Mouse (Mus musculus) limb, embryonic 15.5 days (tissue): ENCODE measurements around the gene Uqcc2. TPM values are rescaled to one million over a fixed set of nuclear protein-coding genes. Genes with fewer than 3 reads are reported as not detected.

Experiments
- ATAC-seq: fragments of 200-750 bp; cut with Nextera tagmentation; 2 replicates; pipeline ENCODE4 v1.8.0; 2017; ENCODE audit warnings: low read depth, moderate TSS enrichment; ENCODE audit not compliant: insufficient number of reproducible peaks, low FRiP score, low TSS enrichment
- H3K27ac ChIP-seq: fragments of 300-500 bp; sonication (generic); 2 replicates; pipeline ENCODE4 v1.5.1; 2015; ENCODE audit warnings: moderate library complexity, mild to moderate bottlenecking, inconsistent platforms
- H3K27me3 ChIP-seq: fragments of 300-500 bp; sonication (generic); 2 replicates; pipeline ENCODE4 v1.6.1; 2015; ENCODE audit warnings: inconsistent platforms
- H3K36me3 ChIP-seq: fragments of 300-500 bp; sonication (generic); 2 replicates; pipeline ENCODE4 v1.6.1; 2015; ENCODE audit warnings: inconsistent platforms
- H3K4me1 ChIP-seq: fragments of 300-500 bp; sonication (generic); 2 replicates; pipeline ENCODE4 v1.6.1; 2015; ENCODE audit warnings: inconsistent platforms
- H3K4me2 ChIP-seq: fragments of 300-500 bp; sonication (generic); 2 replicates; pipeline ENCODE4 v1.6.1; 2015; ENCODE audit warnings: mild to moderate bottlenecking, inconsistent platforms
- H3K4me3 ChIP-seq: fragments of 300-500 bp; sonication (generic); 2 replicates; pipeline ENCODE4 v1.5.1; 2015; ENCODE audit warnings: mild to moderate bottlenecking, inconsistent platforms
- H3K9ac ChIP-seq: fragments of 300-500 bp; sonication (generic); 2 replicates; pipeline ENCODE4 v1.6.1; 2015; ENCODE audit warnings: inconsistent platforms
- H3K9me3 ChIP-seq: fragments of 300-500 bp; sonication (generic); 2 replicates; pipeline ENCODE4 v1.6.1; 2016; ENCODE audit warnings: inconsistent platforms
- WGBS: fragments of 180-500 bp; shearing (Covaris S2); methylation state at CpG from one replicate; pipeline ENCODE4 v1.1.7; 2015; 5-methylcytosine and 5-hydroxymethylcytosine counted together
- polyA plus RNA-seq: library from polyadenylated mRNA; unstranded; fragments of >200 nt; fragmentation: Nextera tagmentation; extraction: Ambion mirVana; gene quantifications from 2 replicates; pipeline ENCODE4 v1.2.1, GENCODE M21; 2015

The Uqcc2 gene
- polyA plus RNA-seq, 1 experiment from 2014 or later, result 276 TPM

DNA sequence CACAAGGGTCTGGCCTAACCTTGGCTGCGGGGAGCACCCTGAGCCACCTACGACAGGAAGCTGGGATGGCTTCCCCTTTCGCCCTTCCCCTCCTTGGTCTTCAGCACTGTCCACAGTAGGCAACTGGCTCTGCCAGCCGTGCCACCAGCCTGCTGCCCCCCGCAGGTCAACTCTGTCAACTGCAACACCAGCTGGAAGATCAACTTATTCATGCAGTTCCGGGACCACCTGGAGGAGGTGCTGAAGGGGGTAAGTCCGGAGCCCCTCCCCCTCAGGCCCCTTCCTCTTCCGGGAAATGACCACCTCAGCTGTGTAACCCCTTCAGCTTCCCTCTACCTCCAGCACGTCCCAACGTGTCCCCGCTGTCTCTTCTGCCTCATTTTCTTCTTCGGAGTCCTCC is 46.3 kb downstream of the Uqcc2 start:
- Histone ChIP-seq H3K9ac (no peak overlapping the region), H3K36me3 (peaks cover 34% of the 10 kb centered on the region), H3K9me3 (no peaks in the 10 kb centered on the region), H3K4me2 (no peak overlapping the region), H3K4me3 (no peak overlapping the region), H3K27me3 (no peaks in the 10 kb centered on the region), H3K27ac (no peak overlapping the region), H3K4me1 (0 out of 2 replicates have a peak, but pooled peaks cover 4% of the 10 kb centered on the region)
- no peak for ATAC-seq
- WGBS, result 39% methylated on average over 12 of the region's 12 CpGs

DNA sequence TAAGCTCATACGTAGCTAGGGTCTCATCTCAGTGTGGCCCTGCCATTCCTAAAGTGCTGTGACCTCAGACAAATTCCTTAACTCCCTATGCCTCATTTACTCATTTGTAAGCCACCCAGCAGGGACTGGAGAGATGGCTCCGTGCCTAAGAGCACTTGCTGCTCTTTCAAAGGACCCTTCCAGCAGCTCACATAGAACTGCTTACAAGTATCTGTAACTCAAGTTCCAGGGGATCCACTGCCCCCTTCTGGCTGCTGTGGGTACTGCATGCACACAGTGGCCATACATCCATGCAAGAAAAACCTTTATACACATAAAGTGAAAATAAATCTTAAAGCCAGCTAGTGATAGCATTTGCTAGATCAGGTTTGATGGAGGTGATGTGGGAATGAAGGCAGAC is 48.0 kb downstream of the Uqcc2 start:
- Histone ChIP-seq H3K9me3 (no peaks in the 10 kb centered on the region), H3K4me3 (no peak overlapping the region), H3K27ac (no peak overlapping the region), H3K4me1 (0 out of 2 replicates have a peak, but pooled peaks cover 6% of the 10 kb centered on the region), H3K36me3 (peaks cover 22% of the 10 kb centered on the region), H3K4me2 (no peak overlapping the region), H3K27me3 (no peaks in the 10 kb centered on the region), H3K9ac (no peak overlapping the region)
- 75% methylated on average over 2 of the region's 2 CpGs for WGBS
- no peak for ATAC-seq

DNA sequence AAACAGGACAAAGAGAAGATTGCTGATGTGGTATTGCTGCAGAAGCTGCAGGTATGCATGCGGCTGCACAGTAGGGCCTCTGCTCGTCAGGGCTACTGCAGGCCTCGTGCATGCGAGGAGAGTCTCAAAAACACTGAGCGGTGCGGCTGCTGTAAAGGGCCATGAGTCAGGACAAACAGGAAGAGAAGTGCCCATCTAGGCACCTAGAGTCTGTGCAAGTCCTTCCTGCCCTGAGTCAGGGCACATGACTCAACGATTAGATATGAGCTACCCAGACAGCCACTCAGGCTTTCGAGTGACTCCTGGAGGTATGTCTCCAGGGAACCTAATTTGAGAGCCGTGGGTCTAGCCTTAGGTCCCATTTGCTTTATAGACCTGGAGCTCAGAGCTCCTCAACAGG is 50.1 kb downstream of the Uqcc2 start:
- 0 out of 2 replicates have a peak, but pooled peaks cover 6% of the 10 kb centered on the region for H3K4me1 ChIP-seq
- peaks cover 4% of the 10 kb centered on the region; the same call in 1 of the 2 replicates for H3K36me3 ChIP-seq
- no peak overlapping the region for H3K4me2 ChIP-seq
- WGBS, result 69% methylated on average over 9 of the region's 9 CpGs
- H3K9ac ChIP-seq, result no peak overlapping the region
- no peaks in the 10 kb centered on the region for H3K9me3 ChIP-seq
- no peak overlapping the region for H3K27ac ChIP-seq
- no peak for ATAC-seq
- H3K27me3 ChIP-seq, result no peaks in the 10 kb centered on the region
- H3K4me3 ChIP-seq, result no peak overlapping the region

DNA sequence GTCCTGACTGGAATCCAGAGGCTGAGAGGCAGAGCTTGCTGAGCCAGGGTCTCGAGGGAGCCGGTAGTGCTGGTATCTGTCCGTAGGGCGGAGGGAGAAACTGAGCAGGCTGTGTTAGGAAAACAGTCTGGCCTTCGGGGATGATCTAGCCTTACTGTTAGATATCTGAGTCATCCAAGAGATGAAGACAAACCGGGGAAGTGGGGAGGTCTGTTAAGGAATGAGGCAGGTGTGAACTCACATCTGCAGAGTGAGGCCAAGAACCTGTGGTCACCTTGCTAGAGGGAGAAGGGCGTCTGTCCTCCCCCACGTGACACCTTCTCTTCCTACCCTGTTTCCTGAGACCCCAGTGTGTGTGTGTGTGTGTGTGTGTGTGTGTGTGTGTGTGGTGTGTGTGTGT is 50.9 kb downstream of the Uqcc2 start:
- 59% methylated on average over 8 of the region's 8 CpGs for WGBS
- Histone ChIP-seq H3K27me3 (no peaks in the 10 kb centered on the region), H3K9me3 (no peaks in the 10 kb centered on the region), H3K4me1 (0 out of 2 replicates have a peak, but pooled peaks cover 6% of the 10 kb centered on the region), H3K27ac (no peak overlapping the region), H3K4me3 (no peak overlapping the region), H3K36me3 (0 out of 2 replicates have a peak, but pooled peaks cover 4% of the 10 kb centered on the region), H3K4me2 (no peak overlapping the region), H3K9ac (no peak overlapping the region)
- no peak for ATAC-seq

DNA sequence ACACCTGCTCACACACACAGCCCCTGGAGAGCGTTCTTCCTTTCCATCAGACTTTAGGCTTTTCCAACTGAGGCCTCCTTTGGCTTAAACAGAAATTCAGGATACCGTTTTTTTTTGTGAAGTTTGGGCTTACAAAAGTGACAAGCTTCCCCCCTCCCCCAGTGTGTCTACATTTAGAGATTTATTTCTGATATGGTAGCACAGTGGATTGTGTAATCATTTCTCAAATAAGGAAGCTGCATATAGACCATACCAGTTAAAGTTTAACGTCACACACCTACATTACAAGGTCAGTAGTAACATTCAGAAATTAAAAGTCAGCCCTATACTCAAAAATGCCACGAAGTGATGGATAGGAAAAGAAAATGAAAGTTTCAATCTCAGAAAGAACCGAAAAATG is 51.8 kb downstream of the Uqcc2 start:
- Histone ChIP-seq H3K9ac (no peak overlapping the region), H3K36me3 (peaks cover 4% of the 10 kb centered on the region; the same call in 1 of the 2 replicates), H3K4me3 (no peak overlapping the region), H3K4me1 (0 out of 2 replicates have a peak, but pooled peaks cover 6% of the 10 kb centered on the region), H3K27me3 (no peaks in the 10 kb centered on the region), H3K27ac (no peak overlapping the region), H3K9me3 (no peaks in the 10 kb centered on the region), H3K4me2 (no peak overlapping the region)
- 75% methylated on average over 5 of the region's 5 CpGs for WGBS
- ATAC-seq, result no peak

DNA sequence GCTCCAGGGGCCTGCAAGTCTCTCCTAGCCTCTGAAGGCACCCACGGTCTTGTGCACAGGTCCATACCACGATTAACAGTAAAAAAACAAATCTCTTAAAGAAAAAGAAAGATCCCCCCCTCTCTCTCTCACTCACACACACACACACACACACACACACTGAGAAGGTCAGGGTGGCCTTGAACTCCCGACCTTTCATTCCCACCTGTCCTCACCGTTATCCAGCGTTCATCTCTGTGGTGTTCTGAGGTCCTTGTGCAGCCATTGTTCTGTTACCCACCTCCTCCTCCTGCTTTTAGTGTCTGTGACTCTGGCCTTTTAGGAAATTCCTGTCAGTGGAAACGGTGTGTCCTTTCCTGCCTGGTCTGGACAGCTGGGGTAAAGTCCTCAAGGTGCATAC is 55.2 kb downstream of the Uqcc2 start:
- Histone ChIP-seq H3K9me3 (no peaks in the 10 kb centered on the region), H3K4me2 (no peak overlapping the region)

DNA sequence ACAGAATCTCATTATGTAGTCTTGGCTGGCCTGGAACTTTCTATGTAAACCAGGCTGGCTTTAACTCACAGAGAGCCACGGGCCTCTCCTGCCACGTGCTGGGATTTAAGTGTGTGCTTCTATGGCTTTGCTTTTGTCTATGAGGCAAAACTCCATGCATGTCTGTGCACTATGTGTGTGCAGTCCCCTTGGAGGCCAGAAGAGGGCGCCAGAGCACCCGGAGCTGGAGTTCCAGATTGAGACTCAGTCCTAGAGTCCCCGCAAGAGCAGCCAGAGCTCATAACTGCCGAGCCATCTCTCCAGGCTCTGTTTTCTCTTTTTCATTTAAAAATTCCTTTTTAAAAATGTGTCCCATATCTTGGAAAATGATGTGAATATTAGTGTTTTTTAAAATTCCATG is 55.8 kb downstream of the Uqcc2 start:
- Histone ChIP-seq H3K9me3 (no peaks in the 10 kb centered on the region), H3K4me1 (peaks cover 23% of the 10 kb centered on the region), H3K4me2 (no peak overlapping the region), H3K27ac (no peak overlapping the region), H3K4me3 (no peak overlapping the region), H3K36me3 (peaks cover 9% of the 10 kb centered on the region; the same call in 1 of the 2 replicates), H3K9ac (no peak overlapping the region), H3K27me3 (no peaks in the 10 kb centered on the region)
- ATAC-seq, result no peak
- 80% methylated on average over 6 of the region's 6 CpGs for WGBS

More for the DNA sequence above, 55.2 kb downstream of the Uqcc2 start:
- 79% methylated on average over 6 of the region's 6 CpGs for WGBS
- H3K4me1 ChIP-seq, result peaks cover 23% of the 10 kb centered on the region
- ATAC-seq, result no peak
- no peak overlapping the region for H3K27ac ChIP-seq
- no peak overlapping the region for H3K4me3 ChIP-seq
- no peaks in the 10 kb centered on the region for H3K27me3 ChIP-seq
- H3K36me3 ChIP-seq, result peaks cover 9% of the 10 kb centered on the region; the same call in 1 of the 2 replicates
- H3K9ac ChIP-seq, result no peak overlapping the region

DNA sequence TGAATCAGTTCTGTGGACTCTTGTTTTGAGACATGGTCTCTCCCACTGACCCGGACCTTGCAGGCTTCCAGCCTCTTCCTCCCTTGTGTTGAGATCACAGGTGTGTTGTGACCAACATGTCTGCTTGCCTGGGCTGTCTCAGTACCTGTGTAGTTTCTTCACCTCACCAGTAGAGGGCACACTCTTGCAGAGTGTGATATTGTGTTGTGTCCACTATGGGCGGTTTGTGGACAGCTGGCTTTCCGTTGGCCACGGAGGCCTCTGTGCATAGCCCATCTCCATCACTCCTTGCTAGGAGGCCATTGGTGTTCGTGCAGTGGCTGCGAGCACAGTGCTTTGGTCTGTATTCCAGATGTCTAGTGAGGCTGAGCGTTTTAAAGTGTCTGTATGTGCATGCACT is 56.6 kb downstream of the Uqcc2 start:
- Histone ChIP-seq H3K4me2 (no peak overlapping the region), H3K4me3 (no peak overlapping the region), H3K27me3 (no peaks in the 10 kb centered on the region), H3K36me3 (peaks cover 9% of the 10 kb centered on the region; the same call in 1 of the 2 replicates), H3K27ac (no peak overlapping the region), H3K9me3 (no peaks in the 10 kb centered on the region), H3K9ac (no peak overlapping the region), H3K4me1 (peaks cover 20% of the 10 kb centered on the region)
- ATAC-seq, result no peak
- 96% methylated on average over 7 of the region's 7 CpGs for WGBS

DNA sequence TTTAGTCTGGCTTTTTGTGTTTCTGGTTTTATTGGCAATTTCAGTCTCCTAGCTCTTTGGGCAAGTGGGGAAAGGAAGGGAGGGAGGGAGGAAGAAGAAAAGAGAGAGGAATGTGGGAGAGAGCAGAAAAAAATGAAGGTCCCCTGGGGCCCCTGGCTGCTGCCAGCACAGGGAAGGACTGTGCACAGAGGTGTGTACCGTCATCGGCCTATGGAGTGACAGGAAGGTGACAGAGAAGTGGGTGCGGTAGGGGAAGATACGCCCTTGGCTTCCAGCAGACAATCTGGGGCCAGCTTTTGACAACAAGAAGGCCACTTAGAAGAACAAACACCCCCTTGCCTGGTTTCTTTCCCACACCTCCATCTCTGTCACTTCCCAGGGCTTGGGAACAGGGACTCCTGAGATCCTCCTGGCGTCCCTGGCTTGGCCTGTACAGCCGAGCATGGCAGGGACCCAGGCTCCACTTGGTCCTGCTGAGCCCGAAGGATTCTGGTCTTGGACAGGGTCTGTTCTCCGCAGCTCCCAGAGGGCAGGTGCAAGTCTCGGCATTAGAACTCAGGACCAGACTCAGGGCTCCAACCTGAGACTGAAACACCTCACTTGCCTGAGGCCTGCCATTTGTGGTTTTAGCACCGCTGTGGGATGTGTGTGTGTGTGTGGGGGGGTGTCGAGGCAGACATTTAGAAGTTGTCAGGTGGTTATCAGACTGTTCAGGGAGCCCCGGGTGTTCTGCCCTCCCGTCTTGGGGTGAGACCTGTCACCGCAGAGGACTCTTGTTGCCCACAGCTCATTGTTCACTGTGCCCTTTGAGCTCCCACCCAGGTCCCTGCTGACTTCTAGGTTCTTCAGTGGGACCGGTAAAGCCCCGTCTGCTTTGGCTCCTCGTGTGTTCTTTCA is 58.6 kb downstream of the Uqcc2 start:
- WGBS, result 63% methylated on average over 17 of the region's 17 CpGs
- peaks cover 17% of the 10 kb centered on the region for H3K4me1 ChIP-seq
- H3K36me3 ChIP-seq, result peaks cover 9% of the 10 kb centered on the region; the same call in 1 of the 2 replicates
- H3K27me3 ChIP-seq, result no peaks in the 10 kb centered on the region
- H3K9ac ChIP-seq, result no peak overlapping the region
- peak overlapping the region; percentile 33 for H3K27ac ChIP-seq
- no peak overlapping the region for H3K4me2 ChIP-seq
- H3K4me3 ChIP-seq, result no peak overlapping the region
- ATAC-seq, result no peak
- H3K9me3 ChIP-seq, result no peaks in the 10 kb centered on the region

DNA sequence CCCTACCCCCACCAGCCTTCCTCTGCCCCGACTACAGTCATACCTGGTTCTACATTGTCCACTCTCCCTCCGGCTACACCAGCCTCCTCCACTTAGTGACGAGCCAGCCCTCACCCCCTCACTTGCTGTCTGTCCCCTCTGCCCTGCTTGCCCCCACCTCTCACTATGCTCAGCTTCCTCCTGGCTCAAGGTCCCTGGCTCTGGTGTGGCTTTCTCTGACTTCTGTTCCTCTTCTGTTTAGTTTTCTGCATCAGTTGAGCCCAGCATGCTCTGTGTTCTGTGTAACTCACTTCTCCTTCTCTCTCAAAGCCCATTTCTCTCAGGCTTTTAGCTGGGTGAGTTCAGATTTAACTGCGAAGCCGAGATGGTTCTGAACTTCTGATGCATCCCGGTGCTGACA is 59.5 kb downstream of the Uqcc2 start:
- peak overlapping the region; percentile 33; the same call in 1 of the 2 replicates for H3K27ac ChIP-seq
- H3K4me3 ChIP-seq, result no peak overlapping the region
- H3K4me2 ChIP-seq, result no peak overlapping the region
- no peaks in the 10 kb centered on the region for H3K27me3 ChIP-seq
- no peaks in the 10 kb centered on the region for H3K9me3 ChIP-seq
- H3K4me1 ChIP-seq, result peaks cover 21% of the 10 kb centered on the region
- 52% methylated on average over 6 of the region's 6 CpGs for WGBS
- no peak overlapping the region for H3K9ac ChIP-seq
- ATAC-seq, result no peak
- peaks cover 9% of the 10 kb centered on the region; the same call in 1 of the 2 replicates for H3K36me3 ChIP-seq

DNA sequence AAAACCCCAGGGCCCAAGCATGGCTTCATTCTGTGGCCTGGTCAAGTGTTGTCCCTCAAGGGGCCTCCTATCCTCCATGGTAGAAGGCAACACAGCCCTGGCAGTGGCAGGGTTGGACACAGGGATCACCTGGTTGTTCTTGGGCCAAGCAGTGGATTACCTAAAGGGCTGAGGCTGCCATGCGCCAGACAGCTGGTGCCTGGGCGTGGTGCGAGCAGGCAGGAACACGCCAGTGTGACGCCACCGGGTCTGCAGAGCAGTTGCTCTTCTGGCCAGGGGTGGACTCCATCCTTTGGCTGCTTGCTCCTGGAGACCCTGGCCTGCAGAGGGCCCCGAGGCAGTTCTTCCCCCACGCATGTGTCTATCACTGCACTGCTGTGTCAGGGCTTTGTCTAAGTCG is 59.9 kb downstream of the Uqcc2 start:
- Histone ChIP-seq H3K9me3 (no peaks in the 10 kb centered on the region), H3K9ac (no peak overlapping the region), H3K4me2 (no peak overlapping the region), H3K27ac (no peak overlapping the region), H3K36me3 (peaks cover 9% of the 10 kb centered on the region; the same call in 1 of the 2 replicates), H3K4me1 (peaks cover 22% of the 10 kb centered on the region), H3K4me3 (no peak overlapping the region), H3K27me3 (no peaks in the 10 kb centered on the region)
- 65% methylated on average over 9 of the region's 9 CpGs for WGBS
- no peak; the same call in 1 of the 2 replicates for ATAC-seq

DNA sequence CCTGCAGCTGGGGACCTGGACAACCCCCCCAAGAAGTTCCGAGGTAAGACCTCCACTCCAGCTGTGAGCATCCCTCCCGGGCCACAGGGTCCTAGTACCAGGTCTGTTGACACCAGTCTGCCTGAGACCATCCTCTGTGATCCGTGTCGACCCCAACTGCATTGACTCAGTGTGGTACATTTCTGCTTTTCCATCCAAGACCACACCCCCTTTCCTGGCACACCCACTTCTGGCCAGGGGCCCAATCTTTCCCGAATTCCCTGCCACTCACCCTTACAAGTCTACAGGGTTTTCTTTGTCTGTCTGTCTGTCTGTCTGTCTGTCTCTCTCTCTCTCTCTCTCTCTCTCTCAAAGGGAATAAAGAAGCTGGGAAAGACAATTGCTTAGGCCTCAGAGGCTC is 60.6 kb downstream of the Uqcc2 start:
- no peak overlapping the region for H3K9ac ChIP-seq
- ATAC-seq, result no peak
- no peaks in the 10 kb centered on the region for H3K27me3 ChIP-seq
- no peaks in the 10 kb centered on the region for H3K9me3 ChIP-seq
- whole genome bisulfite sequencing, result 79% methylated on average over 5 of the region's 5 CpGs
- peaks cover 22% of the 10 kb centered on the region for H3K4me1 ChIP-seq
- H3K27ac ChIP-seq, result no peak overlapping the region
- no peak overlapping the region for H3K4me3 ChIP-seq
- H3K36me3 ChIP-seq, result peaks cover 9% of the 10 kb centered on the region; the same call in 1 of the 2 replicates
- H3K4me2 ChIP-seq, result no peak overlapping the region
